Mouse (Mus musculus): ENCODE measurements around the gene Txlng. TPM values are rescaled to one million over a fixed set of nuclear protein-coding genes. Genes with fewer than 3 reads are reported as not detected.
A peak's percentile ranks its signal among the peaks of the same experiment; 100 is the strongest.

The Txlng gene
- polyA plus RNA-seq, 1 experiment = 1.8 TPM

- Histone ChIP-seq H3K36me3 (ENCODE audit: control insufficient read depth, insufficient read depth) (peaks cover 8% of the 10 kb centered on the region), H3K79me2 (ENCODE audit: control insufficient read depth, insufficient read depth) (no peaks in the 10 kb centered on the region), H3K4me3 (no peak overlapping the region), H3ac (ENCODE audit: control insufficient read depth, insufficient read length) (no peak overlapping the region), H3K27me3 (ENCODE audit: control insufficient read depth, insufficient read depth, insufficient read length) (no peaks in the 10 kb centered on the region), H3K4me2 (ENCODE audit: low read depth) (peak overlapping the region; percentile 6)
- TF ChIP-seq MAX (IDR thresholded peaks at IDR 0.05; ENCODE audit: low read depth) (no peak), CEBPB (IDR thresholded peaks at IDR 0.05; ENCODE audit: insufficient read depth, poor library complexity, severe bottlenecking) (no peak), MYOD1 (IDR thresholded peaks at IDR 0.05; ENCODE audit: control insufficient read depth in 1 of 3, insufficient read length in 2 of 3, low read depth in 2 of 3) (no peak), TCF3 (IDR thresholded peaks at IDR 0.05; ENCODE audit: insufficient read length, low read depth) (no peak), TCF12 (IDR thresholded peaks at IDR 0.05; ENCODE audit: insufficient read depth, poor library complexity, severe bottlenecking) (no peak), E2F4 (IDR thresholded peaks at IDR 0.05; ENCODE audit: insufficient read depth) (no peak), MYOG (IDR thresholded peaks at IDR 0.05; ENCODE audit: control insufficient read depth in 1 of 3, insufficient read depth in 1 of 3, insufficient read length in 2 of 3, low read depth in 2 of 3) (no peak), USF1 (IDR thresholded peaks at IDR 0.05; ENCODE audit: low read depth) (no peak), REST (IDR thresholded peaks at IDR 0.05; ENCODE audit: insufficient read depth, insufficient read length) (no peak), POLR2AphosphoS2 (IDR thresholded peaks at IDR 0.05; ENCODE audit: insufficient read length, low read depth) (no peak), POLR2A (IDR thresholded peaks at IDR 0.05; ENCODE audit: insufficient read length, low read depth) (no peak)
Measured at GRCm38 (mm10) chrX:162868294-162868965, 39.2 kb upstream of the Txlng start.

DNA sequence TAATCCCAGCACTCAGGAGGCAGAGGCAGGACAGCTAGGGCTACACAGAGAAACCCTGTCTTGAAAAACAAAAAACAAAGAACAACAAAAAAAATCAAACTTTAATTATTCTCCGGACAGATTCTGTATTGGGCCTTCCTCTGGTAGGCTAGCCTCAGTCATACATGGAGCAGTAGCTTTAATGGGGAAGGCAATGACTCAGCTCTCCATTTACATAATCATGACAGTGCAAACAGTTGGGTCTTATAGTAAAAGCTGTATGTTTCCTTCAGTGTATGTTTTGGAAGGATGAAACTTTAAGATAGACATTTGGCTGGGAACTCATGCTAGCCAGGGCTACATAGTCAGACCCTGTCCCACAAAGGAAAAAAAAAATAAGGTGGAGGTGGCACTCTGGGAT lies 19.4 kb upstream of the Txlng start:
- Histone ChIP-seq H3K36me3 (ENCODE audit: control insufficient read depth, insufficient read depth) (no peaks in the 10 kb centered on the region), H3K4me2 (ENCODE audit: low read depth) (no peak overlapping the region), H3K27me3 (ENCODE audit: control insufficient read depth, insufficient read depth, insufficient read length) (no peaks in the 10 kb centered on the region), H3K4me3 (no peak overlapping the region), H3ac (ENCODE audit: control insufficient read depth, insufficient read length) (no peak overlapping the region), H3K79me2 (ENCODE audit: control insufficient read depth, insufficient read depth) (no peaks in the 10 kb centered on the region)
- TF ChIP-seq TCF3 (IDR thresholded peaks at IDR 0.05; ENCODE audit: insufficient read length, low read depth) (no peak), SRF (IDR thresholded peaks at IDR 0.05; ENCODE audit: control insufficient read depth, insufficient read length, low read depth) (no peak), REST (IDR thresholded peaks at IDR 0.05; ENCODE audit: insufficient read depth, insufficient read length) (no peak), CEBPB (IDR thresholded peaks at IDR 0.05; ENCODE audit: insufficient read depth, poor library complexity, severe bottlenecking) (no peak), MYOD1 (IDR thresholded peaks at IDR 0.05; ENCODE audit: control insufficient read depth in 1 of 3, insufficient read length in 2 of 3, low read depth in 2 of 3) (no peak), POLR2AphosphoS2 (IDR thresholded peaks at IDR 0.05; ENCODE audit: insufficient read length, low read depth) (no peak), E2F4 (IDR thresholded peaks at IDR 0.05; ENCODE audit: insufficient read depth) (no peak), USF1 (IDR thresholded peaks at IDR 0.05; ENCODE audit: low read depth) (no peak), MAX (IDR thresholded peaks at IDR 0.05; ENCODE audit: low read depth) (no peak), TCF12 (IDR thresholded peaks at IDR 0.05; ENCODE audit: insufficient read depth, poor library complexity, severe bottlenecking) (no peak), MYOG (IDR thresholded peaks at IDR 0.05; ENCODE audit: control insufficient read depth in 1 of 3, insufficient read depth in 1 of 3, insufficient read length in 2 of 3, low read depth in 2 of 3) (no peak), POLR2A (IDR thresholded peaks at IDR 0.05; ENCODE audit: insufficient read length, low read depth) (no peak)

- TF ChIP-seq USF1 (IDR thresholded peaks at IDR 0.05; ENCODE audit: low read depth) (no peak), MYOD1 (IDR thresholded peaks at IDR 0.05; ENCODE audit: control insufficient read depth in 1 of 3, insufficient read length in 2 of 3, low read depth in 2 of 3) (no peak), E2F4 (IDR thresholded peaks at IDR 0.05; ENCODE audit: insufficient read depth) (no peak), SRF (IDR thresholded peaks at IDR 0.05; ENCODE audit: control insufficient read depth, insufficient read length, low read depth) (no peak), MYOG (IDR thresholded peaks at IDR 0.05; ENCODE audit: control insufficient read depth in 1 of 3, insufficient read depth in 1 of 3, insufficient read length in 2 of 3, low read depth in 2 of 3) (no peak), MAX (IDR thresholded peaks at IDR 0.05; ENCODE audit: low read depth) (no peak), POLR2A (IDR thresholded peaks at IDR 0.05; ENCODE audit: insufficient read length, low read depth) (no peak), TCF3 (IDR thresholded peaks at IDR 0.05; ENCODE audit: insufficient read length, low read depth) (no peak), CEBPB (IDR thresholded peaks at IDR 0.05; ENCODE audit: insufficient read depth, poor library complexity, severe bottlenecking) (no peak), REST (IDR thresholded peaks at IDR 0.05; ENCODE audit: insufficient read depth, insufficient read length) (no peak), TCF12 (IDR thresholded peaks at IDR 0.05; ENCODE audit: insufficient read depth, poor library complexity, severe bottlenecking) (no peak), POLR2AphosphoS2 (IDR thresholded peaks at IDR 0.05; ENCODE audit: insufficient read length, low read depth) (no peak)
- Histone ChIP-seq H3K4me3 (no peak overlapping the region), H3K27me3 (ENCODE audit: control insufficient read depth, insufficient read depth, insufficient read length) (no peaks in the 10 kb centered on the region), H3ac (ENCODE audit: control insufficient read depth, insufficient read length) (no peak overlapping the region), H3K36me3 (ENCODE audit: control insufficient read depth, insufficient read depth) (no peaks in the 10 kb centered on the region), H3K79me2 (ENCODE audit: control insufficient read depth, insufficient read depth) (no peaks in the 10 kb centered on the region), H3K4me2 (ENCODE audit: low read depth) (no peak overlapping the region)
Measured at GRCm38 (mm10) chrX:162845531-162845930, 16.3 kb upstream of the Txlng start.

GRCm38 (mm10) chrX:162844447-162845100 lies 15.3 kb upstream of the Txlng start:
- Histone ChIP-seq H3K4me3 (no peak overlapping the region), H3K4me2 (ENCODE audit: low read depth) (no peak overlapping the region), H3K36me3 (ENCODE audit: control insufficient read depth, insufficient read depth) (no peaks in the 10 kb centered on the region), H3ac (ENCODE audit: control insufficient read depth, insufficient read length) (no peak overlapping the region), H3K79me2 (ENCODE audit: control insufficient read depth, insufficient read depth) (no peaks in the 10 kb centered on the region), H3K27me3 (ENCODE audit: control insufficient read depth, insufficient read depth, insufficient read length) (no peaks in the 10 kb centered on the region)
- TF ChIP-seq MAX (IDR thresholded peaks at IDR 0.05; ENCODE audit: low read depth) (no peak), POLR2A (IDR thresholded peaks at IDR 0.05; ENCODE audit: insufficient read length, low read depth) (no peak), TCF12 (IDR thresholded peaks at IDR 0.05; ENCODE audit: insufficient read depth, poor library complexity, severe bottlenecking) (no peak), E2F4 (IDR thresholded peaks at IDR 0.05; ENCODE audit: insufficient read depth) (no peak), REST (IDR thresholded peaks at IDR 0.05; ENCODE audit: insufficient read depth, insufficient read length) (no peak), CEBPB (IDR thresholded peaks at IDR 0.05; ENCODE audit: insufficient read depth, poor library complexity, severe bottlenecking) (no peak)
